Mouse (Mus musculus) spleen, adult 2 months (tissue): ENCODE measurements around the gene Ptgr1. TPM values are rescaled to one million over a fixed set of nuclear protein-coding genes. Genes with fewer than 3 reads are reported as not detected.

Experiments used
- DNase-seq, 2 experiments: peaks; one replicate each; pipeline versions ENCODE4 v3.0.0 to v3.0.0-alpha.2; 2012 to 2021; ENCODE audit warnings: low spot score in 2 of 2, low read depth in 1 of 2
- H3K27ac ChIP-seq: fragments of 200-500 bp; 2 replicates; pipeline ENCODE4 v1.5.1; 2012; ENCODE audit warnings: low read length, inconsistent platforms; ENCODE audit not compliant: insufficient read depth
- H3K27me3 ChIP-seq: fragments of 200-500 bp; 2 replicates; pipeline ENCODE4 v1.6.1; 2012; ENCODE audit warnings: mild to moderate bottlenecking, moderate library complexity, low read length, inconsistent platforms; ENCODE audit not compliant: control insufficient read depth, insufficient read depth
- H3K36me3 ChIP-seq: fragments of 200-500 bp; 2 replicates; pipeline ENCODE4 v1.6.1; 2012; ENCODE audit warnings: mild to moderate bottlenecking, low read length, inconsistent platforms; ENCODE audit not compliant: control insufficient read depth, insufficient read depth
- H3K4me1 ChIP-seq: fragments of 200-500 bp; 2 replicates; pipeline ENCODE4 v1.6.1; 2011; ENCODE audit warnings: inconsistent platforms; ENCODE audit not compliant: control insufficient read depth, insufficient read depth, insufficient read length
- H3K4me3 ChIP-seq: fragments of 200-500 bp; 2 replicates; pipeline ENCODE4 v1.5.1; 2011; ENCODE audit warnings: mild to moderate bottlenecking, inconsistent platforms; ENCODE audit not compliant: insufficient read depth, insufficient read length; ENCODE audit errors: extremely low read depth
- CTCF ChIP-seq: fragments of 200-500 bp; IDR thresholded peaks from 2 replicates; pipeline ENCODE4 v1.5.1; 2011; ENCODE audit warnings: mild to moderate bottlenecking, inconsistent platforms; ENCODE audit not compliant: insufficient read depth, insufficient read length, insufficient replicate concordance; ENCODE audit errors: extremely low read depth
- POLR2A ChIP-seq: fragments of 200-500 bp; IDR thresholded peaks from 2 replicates; pipeline ENCODE4 v1.6.1; 2011; ENCODE audit warnings: low read depth, low read length, inconsistent platforms
- WGBS: fragments of 180-500 bp; shearing (Covaris S2); methylation state at CpG from one replicate; pipeline ENCODE4 v1.1.7; 2018; 5-methylcytosine and 5-hydroxymethylcytosine counted together
- polyA plus RNA-seq: library from polyadenylated mRNA; depleted of rRNA; stranded (reverse); fragments of >200 nt; gene quantifications from 2 replicates; pipeline ENCODE4 v1.2.3, GENCODE M21; 2012; rRNA removed

The Ptgr1 gene
- polyA plus RNA-seq, 1 experiment: 0.96 TPM

DNA sequence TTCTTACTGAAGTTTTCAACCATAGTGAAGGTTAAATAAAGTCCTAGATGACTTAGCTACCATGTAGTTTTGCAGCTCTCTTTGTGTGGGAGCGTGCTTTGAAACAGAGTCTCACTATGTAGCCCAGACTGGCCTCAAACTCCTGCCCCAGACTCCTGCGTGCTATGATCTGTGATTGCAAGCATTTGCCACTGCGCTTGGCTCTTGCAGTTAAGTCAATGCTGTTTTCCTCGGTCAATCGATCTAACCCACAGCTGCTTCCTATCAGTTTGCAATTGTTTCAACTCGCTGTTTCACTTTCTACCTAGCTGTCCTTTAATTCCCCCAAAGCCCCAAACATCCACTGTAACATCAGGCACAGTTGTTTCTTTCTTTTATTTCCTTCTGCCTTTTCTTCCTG lies 54.4 kb downstream of the Ptgr1 start:
- Histone ChIP-seq H3K4me1 (peaks cover 7% of the 10 kb centered on the region; the same call in 1 of the 2 replicates), H3K27me3 (no peaks in the 10 kb centered on the region), H3K4me3 (no peak overlapping the region), H3K36me3 (no peaks in the 10 kb centered on the region), H3K27ac (no peak overlapping the region)
- no peak for DNase-seq
- TF ChIP-seq CTCF (no peak), POLR2A (no peak)
- 64% methylated on average over 6 of the region's 6 CpGs for WGBS

- TF ChIP-seq POLR2A (no peak), CTCF (no peak)
- WGBS: 71% methylated on average over 3 of the region's 3 CpGs
- DNase-seq: no peak
- Histone ChIP-seq H3K4me3 (no peak overlapping the region), H3K27me3 (no peaks in the 10 kb centered on the region; the same call in 1 of the 2 replicates), H3K4me1 (no peaks in the 10 kb centered on the region), H3K27ac (no peak overlapping the region), H3K36me3 (no peaks in the 10 kb centered on the region)
Observed at GRCm38 (mm10) chr4:58927661-58928060, 59.3 kb downstream of the Ptgr1 start.

- 72% methylated on average over 2 of the region's 2 CpGs for WGBS
- Histone ChIP-seq H3K36me3 (no peaks in the 10 kb centered on the region), H3K27me3 (no peaks in the 10 kb centered on the region; the same call in 1 of the 2 replicates), H3K4me3 (no peak overlapping the region), H3K4me1 (no peaks in the 10 kb centered on the region), H3K27ac (no peak overlapping the region)
- no peak for DNase-seq
- TF ChIP-seq CTCF (no peak), POLR2A (no peak)
Observed at GRCm38 (mm10) chr4:58926120-58926519, 60.8 kb downstream of the Ptgr1 start.

- H3K36me3 ChIP-seq: no peaks in the 10 kb centered on the region
- no peak overlapping the region for H3K4me3 ChIP-seq
- TF ChIP-seq POLR2A (no peak), CTCF (no peak)
- WGBS: 52% methylated on average over 5 of the region's 5 CpGs
- no peaks in the 10 kb centered on the region for H3K4me1 ChIP-seq
- no peak for DNase-seq
- H3K27ac ChIP-seq: no peak overlapping the region
- H3K27me3 ChIP-seq: no peaks in the 10 kb centered on the region; the same call in 1 of the 2 replicates
Observed at GRCm38 (mm10) chr4:58925664-58926063, 61.3 kb downstream of the Ptgr1 start.

DNA sequence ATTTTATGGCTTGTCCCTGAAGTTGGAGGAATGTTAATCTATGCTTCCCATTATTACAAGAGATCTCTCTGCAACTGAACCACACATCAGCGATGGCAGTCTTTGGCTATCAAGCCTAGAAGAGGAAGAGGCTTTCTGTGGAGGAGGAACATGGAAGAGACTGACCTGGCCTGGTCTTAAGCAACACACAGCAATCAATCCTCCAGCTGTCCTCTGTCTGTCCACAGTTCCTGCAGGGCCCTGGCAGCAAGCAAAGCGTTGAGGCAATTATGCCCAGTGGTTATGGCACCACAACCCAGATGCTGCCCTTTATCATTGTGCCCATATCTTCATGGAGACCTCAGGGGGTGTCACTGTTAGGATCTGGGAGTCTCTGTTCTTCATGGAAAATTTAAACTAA lies 63.0 kb downstream of the Ptgr1 start:
- 88% methylated on average over 2 of the region's 2 CpGs for WGBS
- TF ChIP-seq POLR2A (no peak), CTCF (no peak)
- no peak for DNase-seq
- Histone ChIP-seq H3K4me1 (no peaks in the 10 kb centered on the region), H3K27me3 (no peaks in the 10 kb centered on the region; the same call in 1 of the 2 replicates), H3K36me3 (no peaks in the 10 kb centered on the region), H3K27ac (no peak overlapping the region), H3K4me3 (no peak overlapping the region)

Other genes starting within 250 kb of the Ptgr1 start
- not detected in 2 replicates for gene Olfr267, start 199.4 kb downstream of the Ptgr1 start, polyA plus RNA-seq
- 10.0 and 21.6 TPM in 2 replicates for gene Ecpas, start 74.4 kb downstream of the Ptgr1 start, polyA plus RNA-seq
- gene Zkscan16, start 43.5 kb downstream of the Ptgr1 start, polyA plus RNA-seq: 0.04 TPM in 1 of 2 replicates, not detected in the other
- gene Dnajc25, start 7.9 kb upstream of the Ptgr1 start, polyA plus RNA-seq: 1.4 and 2.9 TPM in 2 replicates
- gene Gm20503, start 16.1 kb upstream of the Ptgr1 start, polyA plus RNA-seq: not detected in 2 replicates
- gene Gng10, start 48.0 kb upstream of the Ptgr1 start, polyA plus RNA-seq: 31.5 and 34.5 TPM in 2 replicates
- gene AI481877, start 151.9 kb upstream of the Ptgr1 start, polyA plus RNA-seq: not detected in 2 replicates
- 57.9 and 62.6 TPM in 2 replicates for gene Ugcg, start 202.1 kb upstream of the Ptgr1 start, polyA plus RNA-seq